Mouse (Mus musculus) heart, embryonic 16.5 days (tissue): Measurements from ENCODE around the gene Abcf2. TPM values are rescaled to one million over a fixed set of nuclear protein-coding genes. Genes with fewer than 3 reads are reported as not detected.
A peak's percentile ranks its signal among the peaks of the same experiment; 100 is the strongest.

Experiments
- ATAC-seq: fragments of 200-750 bp; cut with Nextera tagmentation; replicated peaks from 2 replicates; pipeline ENCODE4 v1.8.0; 2017; ENCODE audit warnings: moderate number of reproducible peaks; ENCODE audit not compliant: insufficient read depth, low FRiP score; ENCODE audit errors: extremely low read depth
- H3K27ac ChIP-seq: fragments of 300-500 bp; sonication (generic); 2 replicates; pipeline ENCODE4 v1.5.1; 2014; ENCODE audit warnings: mild to moderate bottlenecking, low read length, control low read depth, moderate library complexity
- H3K27me3 ChIP-seq: fragments of 300-500 bp; sonication (generic); 2 replicates; pipeline ENCODE4 v1.6.1; 2014; ENCODE audit warnings: low read length, mixed read lengths; ENCODE audit not compliant: control insufficient read depth, insufficient read depth
- H3K36me3 ChIP-seq: fragments of 300-500 bp; sonication (generic); 2 replicates; pipeline ENCODE4 v1.6.1; 2014; ENCODE audit not compliant: control insufficient read depth, insufficient read depth
- H3K4me1 ChIP-seq: fragments of 300-500 bp; sonication (generic); 2 replicates; pipeline ENCODE4 v1.6.1; 2014; ENCODE audit warnings: low read length, mixed read lengths; ENCODE audit not compliant: control insufficient read depth, insufficient read depth
- H3K4me2 ChIP-seq: fragments of 300-500 bp; sonication (generic); 2 replicates; pipeline ENCODE4 v1.6.1; 2014; ENCODE audit warnings: low read depth, mild to moderate bottlenecking, control low read depth, low read length
- H3K4me3 ChIP-seq: fragments of 300-500 bp; sonication (generic); 2 replicates; pipeline ENCODE4 v1.5.1; 2014; ENCODE audit warnings: mild to moderate bottlenecking, control low read depth, low read length
- H3K9ac ChIP-seq: fragments of 300-500 bp; sonication (generic); 2 replicates; pipeline ENCODE4 v1.6.1; 2014; ENCODE audit warnings: low read length, control low read depth
- H3K9me3 ChIP-seq: fragments of 300-500 bp; sonication (generic); replicated peaks from 2 replicates; pipeline ENCODE4 v1.6.1; 2016; ENCODE audit warnings: low read length; ENCODE audit not compliant: control insufficient read depth
- WGBS: fragments of 180-500 bp; shearing (Covaris S2); extraction: QIAGEN DNeasy Blood & Tissue Kit; methylation state at CpG from one replicate; pipeline ENCODE4 v1.1.7; 2014; 5-methylcytosine and 5-hydroxymethylcytosine counted together
- polyA plus RNA-seq: library from polyadenylated mRNA; unstranded; fragments of >200 nt; fragmentation: Nextera tagmentation; extraction: Ambion mirVana; gene quantifications from 2 replicates; pipeline ENCODE4 v1.2.1, GENCODE M21; 2015

The Abcf2 gene
- polyA plus RNA-seq, 1 experiment from 2014 or later, result 72.6 TPM

DNA sequence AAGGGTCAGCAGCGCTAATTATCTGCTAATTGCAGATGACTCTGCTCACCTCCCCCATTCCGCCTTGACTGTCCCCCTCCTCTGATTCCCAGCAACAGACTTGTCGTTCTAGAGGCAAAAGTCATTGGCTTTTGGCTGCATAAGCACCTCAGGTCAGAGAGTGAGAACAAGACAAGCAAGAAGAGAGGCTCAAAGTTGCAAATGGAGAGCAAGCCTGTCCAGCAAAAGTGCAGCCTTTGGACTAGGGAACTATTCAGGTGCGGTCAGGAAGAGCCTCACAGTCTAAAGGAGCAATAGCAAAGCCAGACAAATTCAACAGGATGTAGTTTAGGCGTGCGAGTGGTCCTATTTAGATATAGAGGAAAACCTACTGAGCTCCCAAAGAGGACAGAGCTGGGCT, 49.5 kb downstream of the Abcf2 start:
- H3K36me3 ChIP-seq, result no peaks in the 10 kb centered on the region
- WGBS, result 18% methylated on average over 6 of the region's 6 CpGs

DNA sequence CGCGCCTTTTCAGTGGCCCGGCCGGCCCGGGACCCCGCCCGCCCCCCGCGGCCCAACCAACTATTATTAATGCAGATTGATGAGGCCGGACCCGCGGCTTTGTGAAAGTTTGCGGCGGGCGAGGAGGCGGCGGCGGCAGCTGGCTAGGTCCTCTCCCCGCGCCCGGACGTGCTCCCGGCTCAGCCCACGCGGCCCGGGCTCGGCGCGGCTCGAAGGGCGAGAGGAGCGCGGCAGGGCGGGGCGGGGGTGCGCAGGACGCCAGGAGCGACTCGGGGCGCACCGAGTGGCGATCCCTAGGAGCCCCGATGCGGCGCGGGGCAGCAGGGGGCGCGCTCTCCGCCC, 50.4 kb downstream of the Abcf2 start, which contains the start of gene Gbx1:
Gbx1 (minus strand) TSS at position 314 of the 342 bp plus-strand sequence.
- peak within 1 kb of the TSS; percentile 41; the same call in 1 of the 2 replicates for H3K9ac ChIP-seq
- H3K36me3 ChIP-seq, result no peaks in the 10 kb centered on the region
- WGBS, result 0% methylated on average over 43 of the region's 49 CpGs
- peak within 1 kb of the TSS; percentile 56 for H3K4me3 ChIP-seq
- H3K4me2 ChIP-seq, result peak within 1 kb of the TSS; percentile 81
- H3K27me3 ChIP-seq, result peaks cover 85% of the 10 kb centered on the region
- H3K9me3 ChIP-seq, result no peaks in the 10 kb centered on the region
- H3K4me1 ChIP-seq, result peaks cover 11% of the 10 kb centered on the region
- no peak; the same call in 1 of the 2 replicates for ATAC-seq
- H3K27ac ChIP-seq, result no peak within 1 kb of the TSS

More for the DNA sequence above, 49.5 kb downstream of the Abcf2 start:
- H3K4me3 ChIP-seq, result no peak overlapping the region
- peaks cover 11% of the 10 kb centered on the region for H3K4me1 ChIP-seq
- H3K4me2 ChIP-seq, result no peak overlapping the region
- H3K27me3 ChIP-seq, result peaks cover 81% of the 10 kb centered on the region
- no peak overlapping the region for H3K27ac ChIP-seq
- H3K9ac ChIP-seq, result no peak overlapping the region
- H3K9me3 ChIP-seq, result no peaks in the 10 kb centered on the region
- no peak for ATAC-seq

DNA sequence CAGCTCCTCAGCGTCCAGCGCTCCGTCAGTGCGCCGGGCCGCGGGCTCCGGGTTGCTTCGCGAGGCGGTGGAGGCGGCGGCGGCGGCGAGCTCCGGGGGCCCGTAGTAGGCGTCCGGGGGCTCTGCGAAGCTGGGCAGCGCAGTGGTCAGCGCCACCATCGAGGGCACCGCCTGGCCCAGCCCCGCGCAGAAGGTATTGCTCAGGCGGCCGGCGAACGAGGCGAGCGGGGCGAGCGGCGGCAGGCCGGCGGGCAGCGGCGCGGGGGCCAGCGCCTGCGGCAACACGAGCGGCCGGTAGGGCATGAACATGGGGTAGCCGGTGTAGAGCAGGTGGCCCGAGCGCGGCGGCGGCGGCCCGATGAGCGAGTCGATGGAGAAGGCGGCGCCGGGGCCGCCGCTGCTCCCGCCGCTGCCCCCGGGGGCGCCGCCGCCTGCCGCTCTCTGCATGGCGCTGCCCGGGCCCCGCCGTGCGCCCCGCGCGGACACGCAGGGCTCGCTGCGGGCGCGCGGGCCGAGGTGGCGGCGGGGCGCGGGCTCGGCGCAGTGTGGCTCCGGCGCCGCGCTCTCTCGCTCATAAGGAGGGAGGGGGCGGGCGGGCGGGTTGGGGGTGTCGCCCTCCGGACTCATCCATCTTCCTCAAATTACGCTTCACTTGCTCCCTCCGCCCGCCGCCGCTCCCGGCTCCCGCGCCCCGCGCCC, 50.9 kb downstream of the Abcf2 start:
- ATAC-seq, result no peak
- H3K27ac ChIP-seq, result no peak overlapping the region

DNA sequence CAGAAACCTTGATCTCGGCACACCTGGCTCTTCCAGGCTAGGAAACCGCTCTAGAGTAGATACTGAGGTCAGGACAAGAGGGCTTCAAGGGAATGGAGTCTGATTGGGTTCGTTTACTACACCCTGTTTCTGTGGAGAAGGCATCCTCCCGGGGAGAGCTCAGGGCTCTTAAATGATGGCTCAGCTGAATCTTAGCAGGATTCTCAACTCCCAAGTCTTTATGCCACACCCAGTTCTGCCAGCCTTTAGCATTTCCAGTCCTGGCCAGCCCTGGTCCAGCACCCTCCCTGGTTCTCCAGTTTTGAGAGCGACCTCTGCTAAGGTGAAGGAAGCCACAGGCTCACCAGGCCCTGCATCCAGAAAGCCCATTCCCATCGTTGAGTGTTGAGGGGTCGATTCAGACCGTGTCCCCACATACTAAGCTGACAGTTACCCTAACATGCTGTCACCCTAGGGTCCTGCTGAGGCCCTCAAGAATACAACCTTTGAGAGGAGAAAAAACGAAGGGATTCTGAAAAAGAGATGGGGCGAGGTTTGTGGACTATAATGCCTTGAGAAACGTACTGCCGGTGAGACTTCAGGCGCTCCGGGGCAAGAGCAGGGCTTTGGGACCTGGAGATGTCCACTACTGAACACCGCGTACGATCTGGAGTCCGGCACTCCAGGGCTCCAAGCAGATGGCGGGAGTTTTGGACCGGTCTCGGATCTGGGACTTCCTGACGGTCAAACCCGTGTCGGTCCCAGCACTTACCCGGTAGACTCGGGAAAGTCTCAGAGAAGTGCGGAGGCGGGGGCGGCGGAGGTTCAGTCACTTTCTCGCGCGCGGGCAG, 51.7 kb downstream of the Abcf2 start:
- ATAC-seq, result no peak
- Histone ChIP-seq H3K4me2 (peak overlapping the region; percentile 81; the same call in 1 of the 2 replicates), H3K27ac (no peak overlapping the region), H3K4me3 (peak overlapping the region; percentile 56), H3K36me3 (no peaks in the 10 kb centered on the region), H3K4me1 (peaks cover 11% of the 10 kb centered on the region), H3K9me3 (no peaks in the 10 kb centered on the region), H3K9ac (no peak overlapping the region), H3K27me3 (peaks cover 76% of the 10 kb centered on the region)
- 5% methylated on average over 34 of the region's 34 CpGs for WGBS

More for the DNA sequence above, 50.9 kb downstream of the Abcf2 start:
- Histone ChIP-seq H3K4me3 (peak overlapping the region; percentile 56), H3K9ac (peak overlapping the region; percentile 41; the same call in 1 of the 2 replicates), H3K36me3 (no peaks in the 10 kb centered on the region), H3K4me1 (peaks cover 11% of the 10 kb centered on the region), H3K4me2 (peak overlapping the region; percentile 81), H3K27me3 (peaks cover 83% of the 10 kb centered on the region), H3K9me3 (no peaks in the 10 kb centered on the region)
- WGBS, result 1% methylated on average over 80 of the region's 109 CpGs

DNA sequence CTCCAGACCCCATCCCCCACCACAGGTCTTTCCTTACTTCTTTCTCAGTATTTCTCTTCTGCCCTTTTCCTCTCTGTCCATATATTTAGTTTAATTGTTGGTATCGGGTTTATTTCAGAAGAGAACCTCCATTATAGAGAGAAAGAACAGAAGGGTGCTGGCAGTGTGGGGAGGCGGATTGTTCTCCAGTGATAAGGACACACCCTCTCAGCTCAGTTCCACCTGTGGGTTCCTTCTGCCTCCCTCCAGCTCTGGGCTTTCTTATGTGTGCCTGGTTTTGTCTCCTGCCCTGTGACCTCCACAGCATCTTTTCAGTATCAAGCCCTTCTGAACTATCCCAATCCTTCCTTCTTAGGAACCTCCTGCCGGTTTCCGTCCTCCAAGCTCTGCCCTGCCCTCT, 52.7 kb downstream of the Abcf2 start:
- Histone ChIP-seq H3K9me3 (no peaks in the 10 kb centered on the region), H3K4me1 (peaks cover 11% of the 10 kb centered on the region)
- 25% methylated on average over 4 of the region's 4 CpGs for WGBS

DNA sequence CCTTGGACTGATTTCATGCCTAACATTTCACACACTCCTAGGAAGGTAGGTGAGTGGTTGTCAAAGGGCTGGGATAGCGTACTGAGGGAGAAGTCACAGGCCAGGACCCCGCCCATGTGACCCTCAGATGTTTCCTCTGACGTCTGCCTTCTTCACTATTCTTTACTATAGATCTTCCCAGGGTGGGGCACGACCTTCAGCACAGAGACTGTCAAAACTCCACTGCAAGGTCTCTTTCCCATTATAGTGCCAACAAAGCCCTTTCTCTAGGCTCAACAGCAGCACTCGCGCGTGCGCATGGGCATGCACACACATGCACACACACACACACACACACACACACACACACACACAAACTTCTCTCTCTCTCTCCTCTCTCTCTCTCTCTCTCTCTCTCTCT, 53.5 kb downstream of the Abcf2 start:
- H3K27ac ChIP-seq, result no peak overlapping the region
- WGBS, result 60% methylated on average over 8 of the region's 8 CpGs
- no peak overlapping the region for H3K9ac ChIP-seq
- H3K9me3 ChIP-seq, result no peaks in the 10 kb centered on the region
- H3K36me3 ChIP-seq, result no peaks in the 10 kb centered on the region
- no peak overlapping the region for H3K4me2 ChIP-seq
- H3K4me1 ChIP-seq, result peaks cover 11% of the 10 kb centered on the region
- H3K27me3 ChIP-seq, result peaks cover 66% of the 10 kb centered on the region
- H3K4me3 ChIP-seq, result no peak overlapping the region
- ATAC-seq, result no peak

More for the DNA sequence above, 52.7 kb downstream of the Abcf2 start:
- no peak overlapping the region for H3K9ac ChIP-seq
- H3K4me3 ChIP-seq, result no peak overlapping the region
- no peaks in the 10 kb centered on the region for H3K36me3 ChIP-seq
- H3K27ac ChIP-seq, result no peak overlapping the region
- no peak overlapping the region for H3K4me2 ChIP-seq
- no peak for ATAC-seq
- peaks cover 73% of the 10 kb centered on the region for H3K27me3 ChIP-seq

DNA sequence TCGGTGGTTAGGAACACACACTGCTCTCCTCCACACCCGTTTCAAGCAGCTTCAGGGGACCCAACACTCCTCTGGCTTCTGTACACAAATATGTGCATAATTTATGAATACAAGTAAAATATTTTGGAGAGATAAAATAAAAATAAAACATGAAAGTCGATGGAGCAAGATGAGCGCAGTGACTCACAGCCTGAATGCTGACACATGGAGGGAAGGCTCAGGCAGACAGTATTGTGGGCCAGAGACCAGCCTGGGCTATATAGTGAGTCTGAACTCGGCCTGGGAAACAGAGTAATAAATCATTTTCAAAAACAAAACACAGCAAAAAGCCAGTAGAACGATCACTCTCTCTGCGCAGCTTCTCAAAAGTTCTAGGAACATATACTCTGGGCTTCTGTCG, 55.9 kb downstream of the Abcf2 start:
- H3K4me3 ChIP-seq, result no peak overlapping the region
- ATAC-seq, result no peak
- H3K27ac ChIP-seq, result no peak overlapping the region

More for the DNA sequence above, 55.9 kb downstream of the Abcf2 start:
- H3K4me1 ChIP-seq, result peaks cover 4% of the 10 kb centered on the region
- H3K9me3 ChIP-seq, result no peaks in the 10 kb centered on the region
- 63% methylated on average over 8 of the region's 8 CpGs for WGBS
- no peak overlapping the region for H3K9ac ChIP-seq
- H3K27me3 ChIP-seq, result peaks cover 51% of the 10 kb centered on the region
- no peaks in the 10 kb centered on the region for H3K36me3 ChIP-seq
- H3K4me2 ChIP-seq, result no peak overlapping the region
